Mouse (Mus musculus) CD4-positive, CD25-positive, alpha-beta regulatory T cell (primary cell): ENCODE results near the gene Knstrn. TPM values are rescaled to one million over a fixed set of nuclear protein-coding genes. Genes with fewer than 3 reads are reported as not detected.

ENCODE experiments used
- polyA plus RNA-seq: library from polyadenylated mRNA; unstranded; fragments of 100-300 nt; shearing (Covaris generic); gene quantifications from one replicate; pipeline ENCODE4 v1.2.1, GENCODE M21; 2017

Gene Knstrn
- 9.4 TPM for polyA plus RNA-seq

GRCm38 (mm10) chr2:118813981-118814836, at the start of gene Knstrn:
Gene Knstrn (plus strand): TSS chr2:118814003.

GRCm38 (mm10) chr2:118772158-118772874, 41.5 kb upstream of the Knstrn start, which contains the start of gene Phgr1:
Gene Phgr1 (plus strand): TSS chr2:118772769.

GRCm38 (mm10) chr2:118779504-118780480, 34.0 kb upstream of the Knstrn start, which contains the start of gene Disp2:
Gene Disp2 (plus strand): TSS chr2:118779719.

GRCm38 (mm10) chr2:118861454-118862339, 47.9 kb downstream of the Knstrn start, which contains the start of gene Ivd:
Gene Ivd (plus strand): TSS chr2:118861954.

GRCm38 (mm10) chr2:118899981-118900825, 86.4 kb downstream of the Knstrn start, which contains the start of gene Bahd1:
Gene Bahd1 (plus strand): TSS chr2:118900377.

Other genes starting within 250 kb of the Knstrn start
- 4.4 TPM for gene Bub1b, start 215.8 kb upstream of the Knstrn start, polyA plus RNA-seq
- 0.20 TPM for gene Pak6, start 150.7 kb upstream of the Knstrn start, polyA plus RNA-seq
- not detected for gene Ankrd63, start 110.0 kb upstream of the Knstrn start, polyA plus RNA-seq
- gene Plcb2, start 85.6 kb upstream of the Knstrn start, polyA plus RNA-seq, result 56.3 TPM
- gene Inafm2, start 68.2 kb upstream of the Knstrn start, polyA plus RNA-seq, result 8.2 TPM
- 0.12 TPM for gene Ccdc9b, start 51.3 kb upstream of the Knstrn start, polyA plus RNA-seq
- gene Phgr1, start 41.2 kb upstream of the Knstrn start, polyA plus RNA-seq, result not detected
- gene Disp2, start 34.3 kb upstream of the Knstrn start, polyA plus RNA-seq, result 0.12 TPM
- gene Ivd, start 48.0 kb downstream of the Knstrn start, polyA plus RNA-seq, result 66.6 TPM
- gene Bahd1, start 86.4 kb downstream of the Knstrn start, polyA plus RNA-seq, result 22.5 TPM
- 5.8 TPM for gene Chst14, start 112.5 kb downstream of the Knstrn start, polyA plus RNA-seq
- 21.6 TPM for gene Ccdc32, start 215.4 kb downstream of the Knstrn start, polyA plus RNA-seq
- gene Rpusd2, start 220.8 kb downstream of the Knstrn start, polyA plus RNA-seq, result 2.3 TPM
- 2.5 TPM for gene Knl1, start 233.1 kb downstream of the Knstrn start, polyA plus RNA-seq